Mouse (Mus musculus): Measurements from ENCODE around the gene Rbm19.

The Rbm19 gene

GRCm38 (mm10) chr5:120211182-120211581 lies 94.9 kb downstream of the Rbm19 start:
- DNase-seq: peak; percentile 35

- DNase-seq: no peak
These were observed 98.2 kb downstream of the Rbm19 start for GRCm38 (mm10) chr5:120214511-120214910.

- no peak for DNase-seq
These were observed 105.0 kb downstream of the Rbm19 start for GRCm38 (mm10) chr5:120221216-120221615.

GRCm38 (mm10) chr5:120225383-120225782 lies 109.1 kb downstream of the Rbm19 start:
- no peak for DNase-seq

- no peak for DNase-seq
These were observed 112.5 kb downstream of the Rbm19 start for GRCm38 (mm10) chr5:120228613-120229409.

GRCm38 (mm10) chr5:120231435-120232147 lies 115.3 kb downstream of the Rbm19 start:
- peak; percentile 91 for DNase-seq

- peak; percentile 53 for DNase-seq
These were observed 118.9 kb downstream of the Rbm19 start for GRCm38 (mm10) chr5:120235147-120235546.

- DNase-seq: peak; percentile 78
These were observed 119.3 kb downstream of the Rbm19 start for GRCm38 (mm10) chr5:120235571-120235970.

GRCm38 (mm10) chr5:120240071-120240470 lies 123.8 kb downstream of the Rbm19 start:
- no peak for DNase-seq

- no peak for DNase-seq
These were observed 129.1 kb downstream of the Rbm19 start for GRCm38 (mm10) chr5:120245336-120245735.
